Mouse (Mus musculus) adrenal gland, postnatal 14 days (tissue): ENCODE results near the gene Dcbld2. TPM values are rescaled to one million over a fixed set of nuclear protein-coding genes. Genes with fewer than 3 reads are reported as not detected.
A peak's percentile ranks its signal among the peaks of the same experiment; 100 is the strongest.

Experiments
- DNase-seq: peaks from one replicate; pipeline ENCODE4 v3.0.0; 2021; ENCODE audit warnings: mixed read lengths
- long read RNA-seq, 2 experiments: library from polyadenylated mRNA; stranded (forward); transcript quantifications; one replicate each; pipeline ENCODE4 v2.0.0; 2021
- total RNA-seq: library from RNA; stranded (reverse); gene quantifications from 2 replicates; pipeline ENCODE4 v1.2.3, GENCODE M21; 2021

Dcbld2 gene
- total RNA-seq, result 11.4 and 11.8 TPM in 2 replicates
- long read RNA-seq, experiment 1, full-length matches to known transcripts, result 1 of 3 reads
- long read RNA-seq, experiment 1, partial matches to known transcripts, result 1 of 3 reads
- long read RNA-seq, experiment 1, other reads (novel, unspliced or antisense), result 1 of 3 reads
- long read RNA-seq, experiment 2, full-length matches to known transcripts, result 3 of 8 reads
- long read RNA-seq, experiment 2, partial matches to known transcripts, result 1 of 8 reads
- long read RNA-seq, experiment 2, other reads (novel, unspliced or antisense), result 4 of 8 reads

DNA sequence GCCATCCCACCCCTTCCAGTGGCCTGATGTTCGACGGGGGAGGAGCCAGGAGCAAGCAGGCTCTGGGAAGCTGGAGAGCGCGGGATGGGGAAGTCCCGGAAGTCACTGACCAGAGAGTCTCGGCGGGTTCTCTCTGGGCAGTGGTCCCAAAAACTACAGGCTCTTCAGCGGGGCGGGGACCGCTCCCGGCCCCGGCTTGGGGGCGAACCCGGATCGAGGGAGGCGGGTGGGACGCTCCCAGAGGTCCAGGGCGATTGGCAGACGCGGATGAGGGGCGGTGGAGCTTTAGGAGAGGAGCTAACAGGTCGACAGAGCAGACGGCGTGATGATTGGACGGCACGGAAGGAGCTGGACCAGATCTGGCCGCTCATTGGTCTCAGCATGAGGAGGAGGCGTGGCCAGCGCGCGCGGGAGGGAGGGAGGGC is at the start of gene Dcbld2:
Dcbld2 (plus strand) TSS at position 382 of the 425 bp plus-strand sequence.
- peak; percentile 98 for DNase-seq

GRCm38 (mm10) chr16:58377170-58377569 is 31.1 kb upstream of the Dcbld2 start:
- DNase-seq, result no peak

DNA sequence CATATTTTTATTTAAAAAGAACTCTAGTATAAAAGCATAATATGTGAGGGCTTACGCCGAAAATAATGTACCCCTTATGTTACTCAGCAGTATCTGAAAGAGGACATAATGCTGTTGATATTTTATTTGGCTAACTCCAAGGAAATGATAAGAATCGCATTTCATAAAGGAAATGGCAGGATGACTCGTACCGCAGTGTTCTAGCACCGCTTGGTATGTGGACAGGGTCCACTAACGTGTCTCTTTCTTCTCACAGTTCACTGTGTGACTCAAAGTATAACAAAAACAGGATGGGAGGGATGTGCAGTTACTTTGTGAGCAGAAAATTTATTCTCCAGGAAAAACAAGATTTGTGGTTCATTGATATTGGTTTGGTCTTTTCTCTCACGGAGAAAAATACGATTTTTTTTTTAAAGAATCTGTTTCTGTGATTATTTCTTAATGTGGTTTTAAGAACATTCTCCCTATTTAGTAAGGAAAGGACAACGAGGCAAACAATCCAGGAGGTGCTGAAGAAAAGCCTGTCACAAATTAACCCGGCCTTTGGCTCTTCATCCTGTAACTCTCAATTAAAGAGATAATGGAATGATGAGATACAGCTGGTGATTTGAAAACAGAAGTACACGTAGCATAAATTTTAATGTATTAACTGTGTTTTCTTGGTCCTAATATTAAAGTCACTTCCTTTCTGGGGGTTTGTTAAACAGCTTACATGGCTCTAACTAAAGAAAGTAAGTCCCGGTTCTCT is 30.3 kb upstream of the Dcbld2 start:
- DNase-seq, result no peak

GRCm38 (mm10) chr16:58386241-58386757 is 21.9 kb upstream of the Dcbld2 start:
- no peak for DNase-seq

DNA sequence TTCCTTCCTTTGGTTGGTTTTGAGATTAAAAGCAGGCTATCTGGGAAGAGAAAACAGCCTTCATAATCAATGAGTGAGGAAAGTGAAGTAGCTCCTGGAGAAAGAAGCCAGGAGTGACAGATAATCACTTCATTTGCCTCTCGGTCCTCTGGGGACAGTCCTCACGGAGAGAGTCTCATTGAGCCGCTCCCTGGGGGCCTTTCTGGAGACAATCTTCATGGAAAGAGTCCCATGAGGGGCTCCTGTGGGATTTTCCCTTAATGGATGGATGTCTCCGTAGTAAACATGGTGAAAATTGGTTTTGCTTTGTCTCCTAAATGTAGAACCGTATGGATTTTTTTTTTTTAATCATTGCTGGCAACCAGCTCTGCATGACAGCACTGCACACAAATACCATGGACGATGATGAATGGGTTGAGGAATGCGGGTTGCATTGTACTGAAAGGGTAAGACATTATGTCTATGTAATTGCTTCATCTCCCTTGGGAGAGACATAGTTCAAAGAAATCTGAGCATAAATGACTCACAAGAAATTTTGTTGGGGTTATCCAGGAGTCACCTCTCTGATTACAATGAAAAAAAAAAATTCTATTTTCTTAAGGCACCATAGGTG is 19.0 kb upstream of the Dcbld2 start:
- DNase-seq, result no peak

DNA sequence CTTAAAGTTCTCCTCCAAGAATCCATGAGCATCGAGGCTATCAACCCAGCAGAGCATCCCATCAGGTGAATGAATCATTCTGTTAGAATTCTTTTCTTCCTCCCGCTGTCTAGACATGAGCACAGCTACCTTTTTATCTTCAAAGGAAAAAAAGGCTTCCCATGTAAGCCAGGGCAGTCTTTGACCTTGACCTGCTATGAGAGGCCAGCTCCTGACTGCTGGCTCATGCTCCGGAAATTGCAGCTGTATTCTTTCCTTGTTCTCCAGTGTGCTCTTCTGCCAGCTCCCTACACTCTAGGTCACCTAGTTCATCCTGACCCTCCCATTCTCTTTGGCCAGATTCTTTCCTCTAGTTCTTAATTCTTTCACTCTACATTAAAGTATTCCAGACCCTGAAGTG is 15.2 kb upstream of the Dcbld2 start:
- no peak for DNase-seq

GRCm38 (mm10) chr16:58394156-58394555 is 14.1 kb upstream of the Dcbld2 start:
- no peak for DNase-seq

- DNase-seq, result peak; percentile 29
Measured at GRCm38 (mm10) chr16:58398604-58399003, 9.6 kb upstream of the Dcbld2 start.

GRCm38 (mm10) chr16:58401079-58401478 is 7.2 kb upstream of the Dcbld2 start:
- DNase-seq, result no peak

GRCm38 (mm10) chr16:58404665-58405064 is 3.6 kb upstream of the Dcbld2 start:
- no peak for DNase-seq

- DNase-seq, result no peak
Measured at GRCm38 (mm10) chr16:58405271-58405670, 3.0 kb upstream of the Dcbld2 start.

- peak; percentile 46 for DNase-seq
Measured at GRCm38 (mm10) chr16:58408487-58409281, 441 bp downstream of the Dcbld2 start.

DNA sequence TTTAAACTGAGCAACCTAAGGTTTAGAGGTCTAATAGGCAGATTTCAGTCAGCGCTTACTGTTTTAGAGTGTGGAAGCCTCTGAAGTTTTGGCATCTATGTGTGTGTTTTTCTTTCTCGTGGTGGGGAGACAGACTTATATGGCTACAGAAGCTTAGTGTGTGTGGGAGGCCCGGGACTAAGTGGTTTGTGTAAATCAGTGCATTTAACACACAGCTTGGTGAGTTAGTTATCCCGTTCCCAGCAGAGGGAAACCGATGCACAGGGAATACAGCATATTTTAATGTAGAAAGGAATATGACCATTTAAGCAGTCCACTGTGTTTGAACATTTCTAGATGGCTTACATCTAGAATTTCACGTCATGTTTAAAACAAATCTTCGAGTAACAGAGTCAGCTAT is 1.6 kb downstream of the Dcbld2 start:
- DNase-seq, result no peak

GRCm38 (mm10) chr16:58414801-58415200 is 6.6 kb downstream of the Dcbld2 start:
- no peak for DNase-seq

DNA sequence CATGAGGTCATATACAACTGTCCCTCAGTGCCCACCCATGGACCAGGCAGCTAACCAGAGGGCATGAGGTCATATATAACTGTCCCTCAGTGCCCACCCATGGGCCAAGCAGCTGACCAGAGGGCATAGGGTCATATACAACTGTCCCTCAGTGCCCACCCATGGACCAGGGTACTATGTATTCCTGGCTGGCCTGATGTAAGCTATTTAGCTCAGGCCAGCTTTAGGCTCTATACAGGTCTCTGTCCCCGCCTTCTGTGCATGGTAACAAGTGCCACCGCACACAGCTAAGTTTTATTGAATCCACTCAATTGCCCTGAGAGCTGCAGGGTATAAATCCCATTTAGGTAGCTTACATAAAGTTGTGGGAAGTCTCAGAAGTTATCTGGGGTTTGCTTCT is 7.3 kb downstream of the Dcbld2 start:
- DNase-seq, result no peak

DNA sequence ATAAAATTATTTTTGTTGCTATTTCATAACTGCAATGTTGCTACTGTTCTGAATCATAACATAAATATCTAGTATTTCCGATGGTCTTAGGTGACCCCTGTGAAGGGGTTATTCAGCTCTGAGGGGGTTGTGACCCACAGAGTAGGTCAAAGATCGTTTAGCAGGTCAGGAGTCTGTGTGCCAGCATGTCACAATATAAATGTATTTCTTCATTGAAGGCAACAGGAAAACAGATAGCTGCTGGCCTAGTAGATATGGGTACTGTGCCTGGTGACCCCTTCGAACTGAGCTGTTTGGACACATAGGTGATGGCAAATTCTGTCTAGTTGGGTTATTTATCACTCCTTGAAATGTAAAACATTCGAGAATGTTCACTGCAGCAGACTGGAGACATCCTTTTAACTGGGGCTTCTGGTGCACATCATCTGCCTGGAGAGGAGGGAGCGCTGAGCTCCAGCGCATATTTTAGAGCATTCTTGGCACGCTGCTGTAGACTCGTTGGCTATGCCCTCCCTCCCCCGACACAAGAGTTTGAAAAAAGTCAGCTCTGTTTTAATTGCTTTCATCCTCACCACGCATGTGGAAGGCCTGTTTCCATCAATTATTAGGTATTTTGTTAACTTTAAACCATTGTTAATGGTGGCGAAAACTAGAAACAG is 13.6 kb downstream of the Dcbld2 start:
- DNase-seq, result no peak

DNA sequence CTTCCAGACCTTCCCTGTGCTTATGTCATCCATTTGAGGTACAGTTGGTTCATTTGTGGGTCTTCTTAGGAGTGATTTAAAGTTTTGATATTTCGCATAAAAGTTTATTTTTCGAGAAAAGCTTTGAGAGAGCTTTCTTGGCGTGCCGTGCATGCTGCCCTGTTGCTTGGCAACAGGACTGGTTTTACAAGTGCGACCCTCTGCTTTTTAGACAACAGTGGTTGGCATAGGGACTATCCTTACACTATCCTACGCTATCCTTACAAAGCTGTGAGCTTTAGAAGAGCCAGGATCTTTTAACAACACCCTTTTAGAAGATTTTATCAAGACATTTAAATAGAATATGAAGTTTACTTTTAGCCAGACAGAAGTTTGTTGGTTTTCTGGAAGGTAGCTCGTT is 22.0 kb downstream of the Dcbld2 start:
- no peak for DNase-seq

DNA sequence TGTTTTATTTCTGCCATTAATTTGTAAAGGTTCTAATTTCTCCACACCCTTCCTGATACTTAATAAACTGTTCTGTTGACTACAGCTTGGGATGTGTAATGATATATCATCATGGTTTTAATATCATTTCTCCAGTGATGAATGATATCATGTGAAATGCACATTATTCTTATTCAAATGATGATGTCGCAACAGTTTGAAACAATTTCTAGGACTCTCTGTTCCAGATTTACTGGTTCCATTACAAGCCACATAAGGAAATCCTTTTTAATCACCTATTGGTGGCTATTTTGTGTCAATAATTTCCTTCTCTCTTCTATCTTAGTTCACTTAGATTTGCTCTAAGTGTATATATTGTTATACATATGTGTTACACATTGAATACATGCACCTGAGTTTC is 24.1 kb downstream of the Dcbld2 start:
- DNase-seq, result no peak

GRCm38 (mm10) chr16:58444735-58445134 is 36.5 kb downstream of the Dcbld2 start:
- no peak for DNase-seq

GRCm38 (mm10) chr16:58446281-58447259 is 38.3 kb downstream of the Dcbld2 start:
- no peak for DNase-seq
